Mouse (Mus musculus) myocyte (in vitro differentiated cells): ENCODE data around the gene Gm14418.
"Not testable (repeated sequence)": the region's sequence is repeated elsewhere in the genome, so short reads cannot be mapped to it uniquely, and the experiment has no call there.

Experiments
- MYOD1 ChIP-seq, 3 experiments: IDR thresholded peaks; one replicate each; pipeline ENCODE4 v1.6.1; 2011; ENCODE audit warnings: control low read depth in 2 of 3, low read depth in 2 of 3, mild to moderate bottlenecking in 2 of 3, moderate library complexity in 1 of 3; ENCODE audit not compliant: insufficient read length in 2 of 3, control insufficient read depth in 1 of 3
- POLR2A ChIP-seq: IDR thresholded peaks from one replicate; pipeline ENCODE4 v1.6.1; 2011; ENCODE audit warnings: low read depth, mild to moderate bottlenecking, control low read depth, moderate library complexity; ENCODE audit not compliant: insufficient read length
- TCF12 ChIP-seq: IDR thresholded peaks from one replicate; pipeline ENCODE4 v1.6.1; 2011; ENCODE audit warnings: mild to moderate bottlenecking, control low read depth; ENCODE audit not compliant: poor library complexity, insufficient read depth, severe bottlenecking
- USF1 ChIP-seq: IDR thresholded peaks from one replicate; pipeline ENCODE4 v1.6.1; 2011; ENCODE audit warnings: low read depth, mild to moderate bottlenecking, control low read depth, moderate library complexity

DNA sequence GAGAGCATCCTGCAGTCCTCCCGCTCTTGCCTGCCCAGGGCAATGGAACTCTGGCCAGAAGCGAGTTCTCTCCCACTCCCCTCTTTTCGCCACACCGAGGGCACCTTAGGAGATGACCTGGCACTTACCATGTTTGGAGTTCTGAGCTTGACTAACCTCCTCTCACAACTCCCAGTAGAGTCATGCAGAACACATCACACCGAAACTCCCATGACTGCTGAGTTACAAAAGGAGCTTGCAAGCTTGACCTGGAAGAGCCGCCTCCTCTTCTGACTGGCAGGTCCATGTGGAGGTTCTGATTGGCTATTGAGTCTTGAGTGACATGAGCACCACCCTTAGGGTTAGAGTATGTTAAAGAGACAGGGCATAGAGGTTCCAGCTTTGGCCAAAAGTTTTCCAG is at the start of gene Gm14418:
- not testable (repeated sequence) for TF ChIP-seq POLR2A; USF1; TCF12; MYOD1 (IDR thresholded peaks at IDR 0.05; ENCODE audit: control insufficient read depth in 1 of 3, insufficient read length in 2 of 3, low read depth in 2 of 3)
